Mouse (Mus musculus) MEL (cell line): ENCODE data around the gene Mrps9. TPM values are rescaled to one million over a fixed set of nuclear protein-coding genes. Genes with fewer than 3 reads are reported as not detected.

ENCODE experiments used
- DNase-seq: peaks from one replicate; pipeline ENCODE4 v3.0.0; 2011; ENCODE audit warnings: low read depth, low spot score
- H3K27ac ChIP-seq: 2 replicates; pipeline ENCODE4 v1.5.1; 2012; ENCODE audit warnings: low read depth, mild to moderate bottlenecking, control low read depth, low read length, moderate library complexity; ENCODE audit not compliant: control insufficient read depth
- H3K27me3 ChIP-seq, 2 experiments: fragments of 150-350 bp in 1 of 2; sonication (generic) in 1 of 2; 2 replicates each; pipeline ENCODE4 v1.6.1; 2012; ENCODE audit warnings: low read length in 2 of 2, mild to moderate bottlenecking in 2 of 2, improper control_type of control experiment in 1 of 2, moderate library complexity in 1 of 2; ENCODE audit not compliant: insufficient read depth in 2 of 2, control insufficient read depth in 1 of 2
- H3K36me3 ChIP-seq, 2 experiments: 2 replicates each; pipeline ENCODE4 v1.6.1; 2012 to 2014; ENCODE audit warnings: low read length in 2 of 2, improper control_type of control experiment in 1 of 2, inconsistent platforms in 1 of 2, mild to moderate bottlenecking in 1 of 2; ENCODE audit not compliant: insufficient read depth in 2 of 2, control insufficient read depth in 1 of 2
- H3K4me1 ChIP-seq, 2 experiments: fragments of 150-350 bp in 1 of 2; sonication (generic) in 1 of 2; 2 replicates each; pipeline ENCODE4 v1.6.1; 2012; ENCODE audit warnings: low read length in 2 of 2, improper control_type of control experiment in 1 of 2, mild to moderate bottlenecking in 1 of 2; ENCODE audit not compliant: insufficient read depth in 2 of 2, control insufficient read depth in 1 of 2
- H3K4me3 ChIP-seq, 2 experiments: fragments of 150-350 bp in 1 of 2; sonication (generic) in 1 of 2; 2 replicates each; pipeline ENCODE4 v1.5.1; 2012; ENCODE audit warnings: low read depth in 2 of 2, low read length in 2 of 2, mild to moderate bottlenecking in 2 of 2, moderate library complexity in 2 of 2, control low read depth in 1 of 2, improper control_type of control experiment in 1 of 2; ENCODE audit not compliant: control insufficient read depth in 1 of 2, insufficient read depth in 1 of 2
- H3K79me2 ChIP-seq: 2 replicates; pipeline ENCODE4 v1.6.1; 2012; ENCODE audit warnings: mild to moderate bottlenecking, low read length, moderate library complexity; ENCODE audit not compliant: control insufficient read depth, poor library complexity, insufficient read depth
- H3K9ac ChIP-seq: 2 replicates; pipeline ENCODE4 v1.6.1; 2012; ENCODE audit warnings: low read depth, mild to moderate bottlenecking, control low read depth, low read length, moderate library complexity; ENCODE audit not compliant: control insufficient read depth, poor library complexity, severe bottlenecking
- H3K9me3 ChIP-seq: fragments of 150-350 bp; sonication (generic); replicated peaks from 2 replicates; pipeline ENCODE4 v1.6.1; 2012; ENCODE audit warnings: mild to moderate bottlenecking, low read length, improper control_type of control experiment, moderate library complexity; ENCODE audit not compliant: insufficient read depth
- BHLHE40 ChIP-seq: IDR thresholded peaks from 2 replicates; pipeline ENCODE4 v1.6.1; 2012; ENCODE audit warnings: low read depth, mild to moderate bottlenecking, inconsistent platforms, low read length, improper control_type of control experiment, borderline replicate concordance
- CHD2 ChIP-seq: IDR thresholded peaks from 2 replicates; pipeline ENCODE4 v1.6.1; 2011; ENCODE audit warnings: low read length, improper control_type of control experiment
- CTCF ChIP-seq, 3 experiments: IDR thresholded peaks in 2 of 3; conservative IDR thresholded peaks in 1 of 3; 2 replicates each; pipeline ENCODE4 v1.5.1; 2011 to 2012; ENCODE audit warnings: low read length in 3 of 3, low read depth in 2 of 3, mild to moderate bottlenecking in 2 of 3, improper control_type of control experiment in 1 of 3, inconsistent platforms in 1 of 3, mixed read lengths in 1 of 3, moderate library complexity in 1 of 3; ENCODE audit not compliant: control insufficient read depth in 1 of 3, insufficient read depth in 1 of 3, poor library complexity in 1 of 3, severe bottlenecking in 1 of 3
- E2F4 ChIP-seq: IDR thresholded peaks from 2 replicates; pipeline ENCODE4 v1.6.1; 2011; ENCODE audit warnings: low read depth, low read length, improper control_type of control experiment, borderline replicate concordance
- EP300 ChIP-seq, 2 experiments: IDR thresholded peaks; 2 replicates each; pipeline ENCODE4 v1.6.1; 2011; ENCODE audit warnings: improper control_type of control experiment in 2 of 2, low read length in 2 of 2, low read depth in 1 of 2, mild to moderate bottlenecking in 1 of 2
- ETS1 ChIP-seq: IDR thresholded peaks from 2 replicates; pipeline ENCODE4 v1.6.1; 2012; ENCODE audit warnings: low read depth, mild to moderate bottlenecking, inconsistent platforms, low read length, improper control_type of control experiment, moderate library complexity
- GABPA ChIP-seq: IDR thresholded peaks from 2 replicates; pipeline ENCODE4 v1.6.1; 2012; ENCODE audit warnings: low read depth, mild to moderate bottlenecking, inconsistent platforms, low read length, improper control_type of control experiment, moderate library complexity
- HCFC1 ChIP-seq: IDR thresholded peaks from 2 replicates; pipeline ENCODE4 v1.6.1; 2012; ENCODE audit warnings: low read depth, mild to moderate bottlenecking, inconsistent platforms, low read length, improper control_type of control experiment, moderate library complexity
- JUND ChIP-seq: IDR thresholded peaks from 2 replicates; pipeline ENCODE4 v1.6.1; 2011; ENCODE audit warnings: low read depth, mild to moderate bottlenecking, improper control_type of control experiment, low read length
- KAT2A ChIP-seq: conservative IDR thresholded peaks from 2 replicates; pipeline ENCODE4 v1.6.1; 2012; ENCODE audit warnings: low read depth, low read length, improper control_type of control experiment, inconsistent platforms
- MAZ ChIP-seq: IDR thresholded peaks from 2 replicates; pipeline ENCODE4 v1.6.1; 2012; ENCODE audit warnings: low read depth, mild to moderate bottlenecking, inconsistent platforms, low read length, improper control_type of control experiment
- MEF2A ChIP-seq: IDR thresholded peaks from 2 replicates; pipeline ENCODE4 v1.6.1; 2014; ENCODE audit warnings: low read depth, mild to moderate bottlenecking, inconsistent platforms, low read length, improper control_type of control experiment; ENCODE audit not compliant: poor library complexity, insufficient replicate concordance, severe bottlenecking; ENCODE audit errors: extremely low read depth
- MYB ChIP-seq: IDR thresholded peaks from 2 replicates; pipeline ENCODE4 v1.6.1; 2011; ENCODE audit warnings: mild to moderate bottlenecking, low read depth, low read length, improper control_type of control experiment
- MYC ChIP-seq: IDR thresholded peaks from 2 replicates; pipeline ENCODE4 v1.6.1; 2011; ENCODE audit warnings: low read depth, mild to moderate bottlenecking, low read length, improper control_type of control experiment, moderate library complexity
- NRF1 ChIP-seq: IDR thresholded peaks from 2 replicates; pipeline ENCODE4 v1.6.1; 2014; ENCODE audit warnings: low read depth, mild to moderate bottlenecking, inconsistent platforms, low read length, improper control_type of control experiment, moderate library complexity; ENCODE audit not compliant: poor library complexity, insufficient read depth, severe bottlenecking
- POLR2AphosphoS2 ChIP-seq: IDR thresholded peaks from 2 replicates; pipeline ENCODE4 v1.6.1; 2011; ENCODE audit warnings: low read length, improper control_type of control experiment
- POLR2AphosphoS5 ChIP-seq: IDR thresholded peaks from 2 replicates; pipeline ENCODE4 v1.6.1; 2012; ENCODE audit warnings: low read depth, borderline replicate concordance, mild to moderate bottlenecking, inconsistent platforms, low read length, moderate library complexity, mixed read lengths
- TBP ChIP-seq: IDR thresholded peaks from 2 replicates; pipeline ENCODE4 v1.8.0; 2011; ENCODE audit warnings: low read depth, low read length, improper control_type of control experiment
- UBTF ChIP-seq: IDR thresholded peaks from 2 replicates; pipeline ENCODE4 v1.6.1; 2012; ENCODE audit warnings: low read depth, mild to moderate bottlenecking, inconsistent platforms, low read length, improper control_type of control experiment, moderate library complexity, borderline replicate concordance; ENCODE audit not compliant: insufficient read depth
- USF2 ChIP-seq, 2 experiments: IDR thresholded peaks; 2 replicates each; pipeline ENCODE4 v1.6.1; 2011 to 2012; ENCODE audit warnings: improper control_type of control experiment in 2 of 2, low read length in 2 of 2, borderline replicate concordance in 1 of 2, inconsistent platforms in 1 of 2, low read depth in 1 of 2, mild to moderate bottlenecking in 1 of 2; ENCODE audit not compliant: insufficient read depth in 1 of 2
- ZC3H11A ChIP-seq: IDR thresholded peaks from 2 replicates; pipeline ENCODE4 v1.6.1; 2012; ENCODE audit warnings: low read depth, mild to moderate bottlenecking, inconsistent platforms, low read length, improper control_type of control experiment
- ZNF384 ChIP-seq: IDR thresholded peaks from 2 replicates; pipeline ENCODE4 v1.6.1; 2012; ENCODE audit warnings: low read depth, mild to moderate bottlenecking, inconsistent platforms, low read length, improper control_type of control experiment
- polyA plus RNA-seq, 2 experiments: library from polyadenylated mRNA; stranded (reverse) in 1 of 2; unstranded in 1 of 2; fragments of >175 nt in 1 of 2; fragments of >200 nt in 1 of 2; gene quantifications; 2 replicates each; pipeline versions ENCODE4 v1.2.1 to v1.2.4; 2012; ENCODE audit warnings: low replicate concordance in 2 of 2, low read depth in 1 of 2; ENCODE audit not compliant: insufficient read length in 2 of 2, insufficient read depth in 1 of 2, missing spikeins in 1 of 2
- total RNA-seq: library from RNA; depleted of rRNA; stranded (reverse); fragments of 300-350 nt; gene quantifications from 2 replicates; pipeline ENCODE4 v1.2.3, GENCODE M21; 2012

Gene Mrps9
- total and polyA plus RNA-seq, 3 experiments = 67.4 to 68.4 TPM; not detected in 1

DNA sequence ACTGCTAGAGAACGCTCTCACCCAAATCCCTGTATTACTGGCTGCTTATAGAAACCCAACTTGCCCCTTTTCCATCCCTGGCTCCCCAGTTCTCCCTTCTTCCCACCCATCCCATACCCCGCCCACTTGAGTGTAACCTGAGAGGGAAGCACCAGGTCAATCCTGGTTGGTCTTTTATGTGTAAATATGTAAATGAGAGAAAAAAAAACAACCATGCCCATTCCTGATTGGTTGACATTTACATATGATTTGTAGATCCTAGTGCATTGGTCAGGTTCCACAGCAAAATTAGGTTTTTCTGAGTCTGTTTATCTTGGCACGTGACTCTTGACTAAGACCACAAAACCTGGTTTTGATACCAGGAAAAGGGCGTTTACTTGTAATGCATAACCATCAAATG is 66.9 kb downstream of the Mrps9 start:
- Histone ChIP-seq H3K36me3 (no peaks in the 10 kb centered on the region), H3K27ac (no peak overlapping the region), H3K79me2 (no peaks in the 10 kb centered on the region), H3K9ac (no peak overlapping the region), H3K9me3 (no peaks in the 10 kb centered on the region), H3K4me3 (no peak overlapping the region), H3K27me3 (no peaks in the 10 kb centered on the region)
- peak; percentile 12 for DNase-seq
- TF ChIP-seq UBTF (no peak), JUND (no peak), BHLHE40 (no peak), HCFC1 (no peak), MAZ (no peak), USF2 (IDR thresholded peaks at IDR 0.05; ENCODE audit: borderline replicate concordance in 1 of 2, insufficient read depth in 1 of 2, low read depth in 1 of 2, low read length in 2 of 2) (no peak), E2F4 (no peak), NRF1 (no peak)
- TF ChIP-seq, all 39 proteins: peak for 0
- no peaks in the 10 kb centered on the region for H3K4me1 ChIP-seq

DNA sequence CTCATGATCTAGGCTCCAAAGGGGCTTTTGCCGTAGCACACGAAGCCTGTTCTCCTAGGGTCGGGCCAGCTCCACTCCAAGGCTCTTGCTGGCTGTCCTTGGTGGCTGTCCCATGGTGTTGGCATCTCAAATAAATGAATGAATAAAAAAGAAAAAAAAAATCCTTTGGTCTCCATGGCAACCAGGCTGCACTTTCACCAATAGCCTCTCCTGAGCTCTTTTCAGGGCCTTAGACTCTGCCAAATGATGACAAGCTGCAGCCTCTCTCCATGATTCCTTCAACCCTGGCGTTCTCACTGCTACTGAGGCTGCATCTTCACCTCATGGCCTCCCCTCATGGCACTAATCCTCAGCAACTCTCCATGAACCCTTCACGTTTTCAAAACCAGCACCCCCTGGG is 72.9 kb downstream of the Mrps9 start:
- H3K36me3 ChIP-seq = no peaks in the 10 kb centered on the region
- no peaks in the 10 kb centered on the region; a peak in 2 of 4 replicates for H3K27me3 ChIP-seq
- no peak overlapping the region for H3K27ac ChIP-seq
- DNase-seq = no peak
- no peaks in the 10 kb centered on the region for H3K4me1 ChIP-seq
- TF ChIP-seq NRF1 (no peak), MEF2A (no peak), USF2 (IDR thresholded peaks at IDR 0.05; ENCODE audit: borderline replicate concordance in 1 of 2, insufficient read depth in 1 of 2, low read depth in 1 of 2, low read length in 2 of 2) (no peak), BHLHE40 (no peak), TBP (no peak), ZNF384 (no peak), MYB (no peak), JUND (no peak), POLR2AphosphoS2 (no peak), EP300 (IDR thresholded peaks at IDR 0.05; ENCODE audit: low read depth in 1 of 2, low read length in 2 of 2) (no peak), CTCF (IDR thresholded peaks at IDR 0.05 in 2 of 3, conservative IDR thresholded peaks at IDR 0.05 in 1 of 3; ENCODE audit: control insufficient read depth in 1 of 3, insufficient read depth in 1 of 3, low read depth in 2 of 3, low read length in 3 of 3, poor library complexity in 1 of 3, severe bottlenecking in 1 of 3) (no peak), E2F4 (no peak), KAT2A (no peak), POLR2AphosphoS5 (no peak), CHD2 (no peak), ETS1 (no peak), ZC3H11A (no peak), MYC (no peak), GABPA (no peak)
- H3K9me3 ChIP-seq = no peaks in the 10 kb centered on the region
- H3K4me3 ChIP-seq = no peak overlapping the region
- no peak overlapping the region for H3K9ac ChIP-seq
- no peaks in the 10 kb centered on the region for H3K79me2 ChIP-seq
